Mouse (Mus musculus) urinary bladder, postnatal 14 days (tissue): Measurements from ENCODE around the gene Cavin1.

Source experiments
- DNase-seq: peaks from one replicate; pipeline ENCODE4 v3.0.0; 2021; ENCODE audit warnings: low spot score

Cavin1 gene

DNA sequence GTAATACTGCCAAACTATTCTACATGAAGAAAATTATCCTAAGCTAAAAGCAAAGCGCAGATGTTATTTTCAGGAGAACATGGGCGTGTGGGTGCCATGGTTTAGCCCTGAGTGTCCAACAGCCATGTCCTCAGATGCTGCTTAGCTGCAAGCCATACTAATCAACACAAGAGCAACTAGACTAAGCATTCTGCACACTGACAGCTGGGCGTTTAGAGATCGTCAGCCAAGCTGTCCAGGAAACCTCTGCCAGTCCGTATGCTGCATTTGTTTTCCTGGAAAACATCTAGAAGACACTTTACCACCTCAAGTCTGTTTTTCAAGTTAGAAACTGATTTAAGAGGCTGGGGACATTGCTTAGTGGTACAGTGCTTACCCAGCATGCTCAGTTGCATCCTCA lies 56.3 kb downstream of the Cavin1 start:
- DNase-seq, result no peak

DNA sequence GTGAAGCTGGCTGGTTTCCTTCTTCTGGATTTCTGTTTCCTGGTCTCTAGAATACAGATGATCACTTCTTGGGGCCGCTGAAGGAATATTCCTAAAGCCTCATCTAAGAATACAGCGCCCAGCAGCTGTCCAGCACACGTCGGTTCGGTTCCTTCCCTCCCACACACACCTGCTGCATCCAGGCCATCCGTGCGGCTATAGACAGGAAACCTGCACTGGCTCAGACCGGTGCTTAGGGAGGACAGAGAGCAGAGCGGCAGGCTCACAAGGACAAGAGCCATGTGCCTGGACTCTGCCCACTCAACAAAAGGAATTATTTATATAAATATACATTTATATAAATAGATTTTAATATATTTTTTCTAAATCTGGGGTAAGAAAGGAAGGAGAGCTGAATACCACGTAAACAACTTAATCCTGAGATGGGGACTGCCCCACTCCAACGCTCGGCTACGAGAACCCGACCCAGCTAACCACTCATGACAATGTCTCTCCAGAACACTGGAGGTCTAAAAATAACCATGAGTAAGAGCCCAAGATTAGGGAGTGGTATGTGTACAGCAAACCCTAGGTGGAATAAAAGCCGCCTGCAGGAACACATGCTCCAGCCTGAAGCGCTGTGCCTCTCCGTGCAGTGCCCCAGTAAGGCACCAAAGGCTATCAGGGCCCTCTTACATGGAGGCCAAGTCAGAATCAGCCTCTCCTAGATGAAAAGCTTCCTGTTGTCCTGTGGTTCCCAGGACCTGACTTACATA lies 58.1 kb downstream of the Cavin1 start:
- no peak for DNase-seq

DNA sequence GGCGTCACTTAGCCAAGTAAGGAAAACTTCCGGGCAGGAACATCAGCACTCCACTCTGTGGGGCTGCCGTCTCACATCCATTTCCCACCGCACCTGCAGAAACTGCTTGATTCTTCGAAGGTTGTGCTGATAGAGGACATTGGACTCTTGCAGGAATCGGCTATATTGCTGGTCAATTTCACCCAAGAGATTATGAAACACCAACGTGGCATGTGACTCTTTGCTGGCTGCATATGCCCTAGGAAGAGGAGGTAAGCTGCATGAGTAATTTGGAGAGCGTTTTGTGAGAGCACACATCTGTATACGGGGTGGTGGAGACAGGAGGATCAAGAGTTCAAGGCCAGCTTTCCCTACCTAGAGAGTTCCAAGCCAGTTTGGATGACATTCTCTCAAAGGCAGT lies 62.1 kb downstream of the Cavin1 start:
- DNase-seq, result no peak

- DNase-seq, result no peak
Measured at GRCm38 (mm10) chr11:100908112-100908511, 62.6 kb downstream of the Cavin1 start.

GRCm38 (mm10) chr11:100906885-100907284 lies 63.8 kb downstream of the Cavin1 start:
- no peak for DNase-seq
